Mouse (Mus musculus) hindbrain, embryonic 16.5 days (tissue): ENCODE measurements at regions not wholly inside any gene's neighbourhood (a gene's known extent, or its start where the extent isn't known, plus 50 kb on each side); places are given as distances from the start of the nearest gene placed in this dataset.

Experiments used
- ATAC-seq: fragments of 200-750 bp; cut with Nextera tagmentation; 2 replicates; pipeline ENCODE4 v1.8.0; 2017; ENCODE audit warnings: moderate TSS enrichment, moderate library complexity
- H3K27ac ChIP-seq: fragments of 300-500 bp; sonication (generic); 2 replicates; pipeline ENCODE4 v1.5.1; 2014; ENCODE audit warnings: low read depth, mild to moderate bottlenecking, control low read depth, low read length, moderate library complexity
- H3K27me3 ChIP-seq: fragments of 300-500 bp; sonication (generic); replicated peaks from 2 replicates; pipeline ENCODE4 v1.6.1; 2014; ENCODE audit warnings: low read length; ENCODE audit not compliant: control insufficient read depth, insufficient read depth
- H3K36me3 ChIP-seq: fragments of 300-500 bp; sonication (generic); 2 replicates; pipeline ENCODE4 v1.6.1; 2014; ENCODE audit warnings: mild to moderate bottlenecking, low read length, moderate library complexity, mixed read lengths; ENCODE audit not compliant: control insufficient read depth, insufficient read depth
- H3K4me1 ChIP-seq: fragments of 300-500 bp; sonication (generic); 2 replicates; pipeline ENCODE4 v1.6.1; 2014; ENCODE audit warnings: low read depth, low read length; ENCODE audit not compliant: control insufficient read depth, insufficient read depth
- H3K4me2 ChIP-seq: fragments of 300-500 bp; sonication (generic); 2 replicates; pipeline ENCODE4 v1.6.1; 2014; ENCODE audit warnings: mild to moderate bottlenecking, low read length, control low read depth, moderate library complexity
- H3K4me3 ChIP-seq: fragments of 300-500 bp; sonication (generic); 2 replicates; pipeline ENCODE4 v1.5.1; 2014; ENCODE audit warnings: mild to moderate bottlenecking, low read length, control low read depth, moderate library complexity
- H3K9ac ChIP-seq: fragments of 300-500 bp; sonication (generic); 2 replicates; pipeline ENCODE4 v1.6.1; 2014; ENCODE audit warnings: low read depth, mild to moderate bottlenecking, control low read depth, low read length, moderate library complexity
- H3K9me3 ChIP-seq: fragments of 300-500 bp; sonication (generic); 2 replicates; pipeline ENCODE4 v1.6.1; 2014; ENCODE audit warnings: mild to moderate bottlenecking, low read length, moderate library complexity; ENCODE audit not compliant: control insufficient read depth
- WGBS: fragments of 180-500 bp; shearing (Covaris S2); extraction: QIAGEN DNeasy Blood & Tissue Kit; methylation state at CpG from one replicate; pipeline ENCODE4 v1.1.7; 2014; 5-methylcytosine and 5-hydroxymethylcytosine counted together

DNA sequence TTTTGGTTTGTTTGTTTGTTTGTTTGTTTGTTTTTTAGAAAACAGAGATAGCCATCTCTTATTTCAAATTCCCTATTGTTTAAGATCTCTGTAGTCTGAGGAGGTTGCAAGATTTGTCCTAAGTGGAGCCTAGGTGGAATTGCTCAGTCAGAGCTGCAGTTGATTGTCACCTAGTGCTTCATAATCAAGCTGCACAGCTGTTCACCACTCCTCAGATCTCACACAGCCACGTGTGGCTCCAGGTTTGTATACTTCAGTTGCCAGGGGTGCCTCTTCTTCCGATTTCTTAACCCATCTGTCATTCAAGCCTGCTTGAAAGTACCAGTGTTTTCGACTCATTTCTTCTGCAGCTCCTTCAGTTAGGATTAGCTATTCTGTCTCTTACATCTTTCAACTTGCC, 342.3 kb downstream of the Foxo1 start:
- no peaks in the 10 kb centered on the region for H3K36me3 ChIP-seq
- ATAC-seq, result no peak
- no peak overlapping the region for H3K4me2 ChIP-seq
- no peak overlapping the region for H3K27ac ChIP-seq
- no peaks in the 10 kb centered on the region for H3K9me3 ChIP-seq
- 74% methylated on average over 3 of the region's 3 CpGs for WGBS
- H3K9ac ChIP-seq, result no peak overlapping the region
- H3K4me1 ChIP-seq, result no peaks in the 10 kb centered on the region
- no peaks in the 10 kb centered on the region for H3K27me3 ChIP-seq
- no peak overlapping the region for H3K4me3 ChIP-seq

DNA sequence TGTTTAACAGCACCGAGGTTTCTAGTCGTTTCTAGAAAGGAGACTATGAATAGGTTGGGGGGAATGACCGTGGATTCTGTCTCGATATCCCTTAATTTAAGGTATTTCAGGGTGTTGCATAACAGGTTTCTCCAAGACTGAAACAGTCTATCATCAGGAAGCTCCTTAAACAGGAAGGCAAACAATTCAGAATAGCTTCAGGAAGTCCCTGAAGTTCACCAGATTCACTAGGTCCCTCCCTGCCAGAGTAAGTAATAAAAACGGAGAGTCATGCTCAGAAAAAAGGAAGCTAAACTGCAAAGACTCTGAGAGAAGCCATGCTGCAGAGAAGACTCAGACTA, 339.9 kb downstream of the Foxo1 start:
- H3K4me1 ChIP-seq, result no peaks in the 10 kb centered on the region
- no peak overlapping the region for H3K9ac ChIP-seq
- WGBS, result 95% methylated on average over 5 of the region's 5 CpGs
- no peak overlapping the region for H3K4me3 ChIP-seq
- no peak overlapping the region for H3K27ac ChIP-seq
- H3K36me3 ChIP-seq, result no peaks in the 10 kb centered on the region
- H3K27me3 ChIP-seq, result no peaks in the 10 kb centered on the region
- no peak for ATAC-seq
- no peak overlapping the region for H3K4me2 ChIP-seq
- no peaks in the 10 kb centered on the region for H3K9me3 ChIP-seq

DNA sequence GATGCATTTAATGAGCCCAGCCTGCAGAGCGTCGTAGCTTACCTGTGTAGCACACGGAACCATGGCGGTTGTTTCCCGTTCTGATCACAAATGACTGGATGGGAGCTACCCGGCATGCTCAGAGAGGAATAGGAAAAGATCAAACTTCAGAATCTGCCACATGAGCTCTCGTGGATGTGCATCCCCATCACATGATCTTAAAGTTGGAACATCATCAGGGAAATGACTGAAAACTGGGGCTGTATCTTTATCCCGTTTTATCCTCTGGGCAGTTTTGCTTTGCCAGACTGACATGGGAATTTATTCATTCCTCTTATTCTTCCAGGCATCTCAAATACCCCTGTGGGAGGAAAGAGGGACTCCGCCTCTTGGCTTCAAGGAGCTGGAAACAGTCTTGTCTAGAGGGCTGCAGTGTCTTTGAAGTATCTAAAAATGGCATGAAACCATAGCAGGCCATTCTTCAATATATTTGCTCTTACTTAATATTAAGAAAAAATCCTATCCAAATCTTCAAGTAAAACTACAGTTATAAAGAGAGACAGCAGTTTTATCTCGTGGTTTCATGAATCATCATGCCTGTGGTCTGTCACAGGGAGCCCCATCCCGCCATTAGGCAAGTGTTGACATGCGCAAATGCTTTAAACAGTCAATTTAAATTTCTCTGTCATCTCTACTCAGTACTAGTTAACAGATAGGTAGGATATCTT, 339.4 kb downstream of the Foxo1 start:
- no peaks in the 10 kb centered on the region for H3K4me1 ChIP-seq
- H3K9me3 ChIP-seq, result no peaks in the 10 kb centered on the region
- no peak for ATAC-seq
- no peaks in the 10 kb centered on the region for H3K27me3 ChIP-seq
- H3K4me3 ChIP-seq, result no peak overlapping the region
- H3K4me2 ChIP-seq, result no peak overlapping the region
- 90% methylated on average over 12 of the region's 12 CpGs for whole genome bisulfite sequencing
- H3K36me3 ChIP-seq, result no peaks in the 10 kb centered on the region
- H3K27ac ChIP-seq, result no peak overlapping the region
- H3K9ac ChIP-seq, result no peak overlapping the region

DNA sequence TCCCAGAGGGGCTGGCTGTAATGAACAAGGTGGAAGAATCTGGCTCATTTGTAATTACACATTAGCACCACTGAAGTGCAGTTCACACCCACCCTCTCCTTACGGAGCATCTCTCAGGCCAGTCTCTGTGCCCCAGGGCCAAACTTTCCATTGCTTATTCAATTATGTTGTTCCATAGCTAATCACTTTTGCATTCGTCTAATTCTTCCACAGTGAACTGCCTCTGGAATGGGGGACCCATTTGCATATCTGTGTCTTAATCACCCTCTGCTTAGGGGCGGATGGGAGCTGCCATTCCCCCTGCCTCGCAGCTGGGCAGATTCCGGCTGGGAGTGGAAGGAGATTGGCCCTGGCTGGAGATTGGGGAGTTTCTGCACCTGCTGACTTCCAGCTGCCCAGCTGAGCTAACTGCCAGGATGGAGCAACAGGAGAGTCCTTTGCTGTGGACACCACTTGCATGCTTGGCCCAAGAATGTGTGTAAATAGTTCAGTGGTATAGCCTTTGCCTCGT, 337.2 kb downstream of the Foxo1 start:
- ATAC-seq, result peak; percentile 48
- Histone ChIP-seq H3K27me3 (no peaks in the 10 kb centered on the region), H3K4me1 (no peaks in the 10 kb centered on the region), H3K9me3 (no peaks in the 10 kb centered on the region), H3K9ac (no peak overlapping the region), H3K36me3 (no peaks in the 10 kb centered on the region), H3K27ac (no peak overlapping the region), H3K4me2 (no peak overlapping the region), H3K4me3 (no peak overlapping the region)
- WGBS, result 24% methylated on average over 6 of the region's 6 CpGs

DNA sequence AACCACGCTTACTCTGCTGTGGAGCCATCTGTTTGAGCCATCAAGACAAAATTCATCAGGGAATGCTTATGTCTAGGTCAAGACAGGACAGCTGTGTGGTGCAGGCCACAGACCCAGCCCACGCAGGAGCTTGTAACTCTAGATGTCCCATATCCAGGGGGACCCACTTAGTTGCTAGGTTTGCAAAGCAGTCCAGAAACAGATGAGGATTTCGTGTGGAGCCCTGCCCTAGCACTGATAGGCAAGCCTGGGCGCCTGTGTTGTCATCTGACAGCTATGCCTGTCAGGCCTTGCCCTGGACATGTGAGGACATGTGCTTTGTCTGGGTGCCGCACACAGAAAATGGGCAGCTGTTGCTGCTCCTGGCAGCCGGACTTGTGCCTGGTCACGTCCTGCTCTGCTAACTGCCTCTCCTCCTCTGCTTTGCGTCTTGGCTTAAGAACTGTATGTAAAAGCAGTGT, 335.1 kb downstream of the Foxo1 start:
- peak; percentile 37; the same call in 1 of the 2 replicates for ATAC-seq
- Histone ChIP-seq H3K9me3 (no peaks in the 10 kb centered on the region), H3K4me2 (no peak overlapping the region), H3K9ac (no peak overlapping the region), H3K4me3 (no peak overlapping the region), H3K4me1 (no peaks in the 10 kb centered on the region), H3K36me3 (no peaks in the 10 kb centered on the region), H3K27me3 (no peaks in the 10 kb centered on the region), H3K27ac (no peak overlapping the region)
- 70% methylated on average over 8 of the region's 8 CpGs for WGBS

DNA sequence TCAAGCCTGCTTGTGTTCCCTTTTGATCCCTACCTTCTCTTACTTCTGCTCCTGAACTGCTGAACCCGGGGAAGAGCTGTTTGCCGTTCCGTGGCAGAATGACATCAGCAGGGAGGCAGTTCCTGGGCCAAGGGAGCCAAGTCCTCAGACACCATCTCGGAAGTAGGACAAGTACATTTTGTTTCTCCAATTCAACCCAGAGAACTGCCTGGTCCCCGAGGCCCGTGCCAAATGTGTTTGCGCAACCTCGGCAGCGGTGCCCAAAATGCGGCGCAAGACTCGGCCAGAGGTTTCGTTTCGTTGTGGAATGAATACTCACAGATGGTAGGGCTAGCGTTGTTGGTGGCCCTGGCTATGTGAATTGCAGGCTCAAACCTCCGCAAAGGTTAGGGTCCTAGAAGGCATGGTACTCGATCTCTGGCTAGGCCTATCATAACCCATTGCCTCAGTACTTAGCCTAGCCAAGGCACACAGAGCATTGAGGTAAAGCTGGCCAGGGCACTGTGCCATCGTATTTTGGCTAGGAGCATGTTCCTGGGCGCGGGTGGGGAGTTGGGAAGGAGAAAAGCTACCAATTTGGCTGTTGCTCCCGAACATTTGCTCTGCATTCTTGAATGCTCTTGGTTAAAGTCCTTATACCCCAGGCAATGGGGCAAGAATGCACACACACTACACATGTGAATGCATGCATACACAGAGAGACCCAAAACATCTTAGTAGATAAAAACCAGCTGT, 333.0 kb downstream of the Foxo1 start:
- no peak overlapping the region for H3K27ac ChIP-seq
- ATAC-seq, result no peak
- WGBS, result 81% methylated on average over 21 of the region's 21 CpGs
- H3K4me3 ChIP-seq, result no peak overlapping the region
- H3K36me3 ChIP-seq, result no peaks in the 10 kb centered on the region
- no peaks in the 10 kb centered on the region for H3K27me3 ChIP-seq
- no peaks in the 10 kb centered on the region for H3K9me3 ChIP-seq
- H3K4me1 ChIP-seq, result no peaks in the 10 kb centered on the region
- H3K4me2 ChIP-seq, result no peak overlapping the region
- H3K9ac ChIP-seq, result no peak overlapping the region

DNA sequence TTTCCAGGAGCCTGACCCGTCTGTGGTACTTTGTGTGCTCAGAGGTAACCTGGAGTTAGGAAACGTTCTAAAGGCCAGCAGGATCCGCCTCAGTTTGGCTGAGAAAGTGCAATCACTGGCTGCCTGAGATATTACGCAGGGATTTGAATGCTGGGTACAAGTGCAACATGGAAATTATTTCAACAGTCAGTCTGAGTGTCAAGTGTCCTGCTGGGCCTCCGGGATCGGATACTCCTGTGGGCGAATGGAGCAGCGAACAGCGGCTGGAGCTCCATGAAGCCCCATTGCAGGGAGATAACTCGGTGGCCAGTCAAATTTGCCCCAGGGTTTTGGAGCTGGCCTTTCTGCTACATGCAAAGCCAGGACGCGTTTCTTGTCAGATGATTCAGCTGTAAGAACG, 332.4 kb downstream of the Foxo1 start:
- Histone ChIP-seq H3K9ac (no peak overlapping the region), H3K27me3 (no peaks in the 10 kb centered on the region), H3K27ac (no peak overlapping the region), H3K4me3 (no peak overlapping the region), H3K4me1 (no peaks in the 10 kb centered on the region), H3K4me2 (no peak overlapping the region), H3K36me3 (no peaks in the 10 kb centered on the region), H3K9me3 (no peaks in the 10 kb centered on the region)
- WGBS, result 84% methylated on average over 13 of the region's 13 CpGs
- no peak for ATAC-seq

DNA sequence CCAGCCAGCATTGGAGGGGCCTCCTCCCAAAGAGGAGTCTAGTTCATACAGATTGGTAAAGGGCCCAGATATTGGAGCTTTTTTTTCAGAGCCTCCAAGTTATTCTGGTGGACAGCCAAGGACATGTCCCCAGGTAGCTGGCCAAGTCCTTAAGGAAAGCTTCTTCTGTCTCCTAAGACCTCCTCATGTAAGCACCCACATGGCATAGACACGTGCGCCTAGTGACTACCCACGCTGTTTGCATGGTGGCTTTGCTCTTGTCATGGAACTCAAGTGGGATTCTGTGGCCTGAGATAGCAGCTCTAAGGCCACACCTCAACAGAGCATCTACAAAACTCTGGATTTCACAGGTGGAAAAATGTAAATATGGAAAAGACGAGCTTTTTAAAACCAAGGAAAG, 332.0 kb downstream of the Foxo1 start:
- WGBS, result 92% methylated on average over 4 of the region's 4 CpGs
- Histone ChIP-seq H3K9ac (no peak overlapping the region), H3K36me3 (no peaks in the 10 kb centered on the region), H3K4me3 (no peak overlapping the region), H3K4me1 (no peaks in the 10 kb centered on the region), H3K9me3 (no peaks in the 10 kb centered on the region), H3K27me3 (no peaks in the 10 kb centered on the region), H3K4me2 (no peak overlapping the region), H3K27ac (no peak overlapping the region)
- no peak for ATAC-seq

DNA sequence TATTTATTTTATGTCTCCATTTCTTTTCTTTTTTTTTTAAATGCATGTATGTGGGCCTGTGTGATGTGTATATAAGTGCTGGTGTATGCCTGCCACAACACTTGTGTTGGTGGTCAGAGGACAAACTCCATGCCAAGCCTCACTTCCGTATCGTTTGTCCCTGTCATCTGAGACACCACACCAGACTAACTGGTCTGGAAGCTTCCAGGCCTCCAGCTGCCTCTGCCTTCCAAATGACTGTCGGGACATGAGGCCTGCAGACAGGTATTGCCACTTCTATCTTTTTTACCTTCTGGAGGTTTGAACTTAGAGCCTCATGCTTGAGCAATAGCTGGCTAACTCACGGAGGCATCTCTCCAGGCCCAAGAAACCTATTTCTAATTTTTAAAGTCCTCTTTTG, 318.3 kb downstream of the Foxo1 start:
- WGBS, result 92% methylated on average over 4 of the region's 4 CpGs

More for the DNA sequence above, 318.3 kb downstream of the Foxo1 start:
- no peak overlapping the region for H3K27ac ChIP-seq
- no peaks in the 10 kb centered on the region for H3K36me3 ChIP-seq
- no peaks in the 10 kb centered on the region; the same call in 1 of the 2 replicates for H3K9me3 ChIP-seq
- H3K4me3 ChIP-seq, result no peak overlapping the region
- no peak overlapping the region for H3K4me2 ChIP-seq
- ATAC-seq, result no peak
- H3K9ac ChIP-seq, result no peak overlapping the region
- H3K4me1 ChIP-seq, result no peaks in the 10 kb centered on the region
- H3K27me3 ChIP-seq, result no peaks in the 10 kb centered on the region
